Mouse (Mus musculus) megakaryocyte-erythroid progenitor cell, adult 5-6 weeks (primary cell): ENCODE results near the gene Amotl2. TPM values are rescaled to one million over a fixed set of nuclear protein-coding genes. Genes with fewer than 3 reads are reported as not detected.
"Not testable (repeated sequence)": the region's sequence is repeated elsewhere in the genome, so short reads cannot be mapped to it uniquely, and the experiment has no call there.

Source experiments
- ATAC-seq: replicated peaks from 2 replicates; pipeline ENCODE4 v1.8.0; 2016; ENCODE audit warnings: mild to moderate bottlenecking, inconsistent platforms; ENCODE audit not compliant: severe bottlenecking, poor library complexity, low FRiP score, low TSS enrichment
- total RNA-seq, 2 experiments: library from RNA; stranded (forward) in 1 of 2; stranded (reverse) in 1 of 2; fragments of 200-1000, 215-1000 nt in 1 of 2; fragments of >200 nt in 1 of 2; fragmentation: Nextera tagmentation in 1 of 2; gene quantifications; 2 replicates each; pipeline ENCODE4 v1.2.3; 2014 to 2017

Gene Amotl2
- total RNA-seq, 2 experiments from 2014 or later = not detected

- no peak for ATAC-seq
These were observed 47.0 kb downstream of the Amotl2 start for GRCm38 (mm10) chr9:102763520-102763919.

DNA sequence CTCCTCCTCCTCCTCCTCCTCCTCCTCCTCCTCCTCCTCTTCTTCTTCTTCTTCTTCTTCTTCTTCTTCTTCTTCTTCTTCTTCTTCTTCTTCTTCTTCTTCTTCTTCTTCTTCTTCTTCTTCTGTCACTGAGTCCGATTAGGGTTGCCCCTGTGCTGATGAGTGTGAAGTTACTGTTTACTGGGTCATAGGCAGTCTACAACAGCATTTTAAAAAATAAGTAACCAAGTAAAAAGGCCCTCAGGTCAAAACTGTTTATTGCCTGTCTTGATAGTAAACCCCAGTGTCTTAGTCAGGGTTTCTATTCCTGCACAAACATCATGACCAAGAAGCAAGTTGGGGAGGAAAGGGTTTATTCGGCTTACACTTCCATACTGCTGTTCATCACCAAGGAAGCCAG is 48.1 kb downstream of the Amotl2 start:
- ATAC-seq = not testable (repeated sequence)

DNA sequence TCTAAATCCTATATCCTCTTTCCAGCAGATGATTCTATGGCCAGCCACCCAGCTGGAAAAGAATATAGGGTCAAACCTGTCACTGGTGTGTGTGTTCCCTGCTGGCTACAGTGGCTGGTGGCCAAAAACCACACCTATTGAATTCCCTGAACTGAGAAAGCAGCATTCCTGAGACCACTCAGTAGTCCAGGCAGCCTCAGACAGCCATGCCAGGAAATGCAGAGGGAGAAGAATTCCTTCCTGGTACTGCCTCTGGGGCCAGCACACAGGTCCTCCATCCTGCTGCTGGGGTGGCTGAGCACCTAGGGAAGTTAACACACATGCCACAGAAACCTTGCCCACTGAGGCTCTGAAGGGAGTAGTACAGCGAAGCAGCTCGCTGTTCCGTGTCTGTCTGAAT is 50.3 kb downstream of the Amotl2 start:
- ATAC-seq = no peak

- ATAC-seq = no peak
These were observed 52.8 kb downstream of the Amotl2 start for GRCm38 (mm10) chr9:102769257-102769656.

GRCm38 (mm10) chr9:102770190-102770589 is 53.7 kb downstream of the Amotl2 start:
- ATAC-seq = no peak

GRCm38 (mm10) chr9:102771308-102771895 is 54.9 kb downstream of the Amotl2 start:
- no peak for ATAC-seq

DNA sequence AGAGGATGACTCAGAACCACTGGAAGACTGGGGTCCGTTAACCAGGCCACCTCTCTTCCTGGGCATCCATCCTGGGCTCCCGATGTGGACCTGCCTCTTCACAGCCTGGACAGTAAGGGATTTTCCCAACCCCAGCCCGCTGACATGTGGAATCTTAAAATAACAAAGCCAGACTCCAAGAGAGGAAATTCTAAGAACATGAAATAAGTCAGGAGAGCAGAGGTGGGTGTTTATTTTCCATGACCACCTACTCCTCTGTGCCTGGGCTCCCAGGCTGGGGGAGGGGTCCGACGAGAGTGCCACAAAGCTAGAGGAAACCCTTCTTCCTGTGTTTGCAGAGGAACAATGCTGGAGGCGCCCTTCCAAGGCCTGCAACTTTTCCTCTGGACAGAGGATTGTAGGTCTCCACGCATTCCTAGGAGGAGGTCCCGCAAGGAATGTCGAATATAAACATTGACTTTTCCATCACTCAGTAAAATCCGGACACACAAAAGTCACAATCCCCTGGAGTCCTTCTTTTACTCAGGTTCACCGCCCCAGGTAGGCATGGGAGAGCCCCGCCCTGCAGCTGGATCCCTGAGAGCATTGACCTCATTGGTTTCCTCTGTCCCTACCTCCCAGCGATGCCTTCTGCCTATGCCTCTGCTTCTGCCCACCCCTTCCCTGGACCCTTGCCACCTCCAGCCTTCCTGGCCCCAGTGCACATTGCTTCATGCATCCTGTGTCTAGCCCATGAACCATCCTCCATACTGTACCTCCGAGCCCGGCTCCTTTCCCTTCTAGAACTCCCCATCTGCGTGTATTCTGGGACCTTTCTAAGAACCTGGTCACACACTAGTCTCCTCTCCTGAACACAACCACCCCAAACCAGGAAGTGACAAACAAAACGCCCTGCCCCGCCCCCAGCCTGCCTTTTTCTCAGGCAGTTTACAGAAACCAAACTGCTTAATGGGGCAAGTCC is 61.4 kb downstream of the Amotl2 start:
- ATAC-seq = no peak

DNA sequence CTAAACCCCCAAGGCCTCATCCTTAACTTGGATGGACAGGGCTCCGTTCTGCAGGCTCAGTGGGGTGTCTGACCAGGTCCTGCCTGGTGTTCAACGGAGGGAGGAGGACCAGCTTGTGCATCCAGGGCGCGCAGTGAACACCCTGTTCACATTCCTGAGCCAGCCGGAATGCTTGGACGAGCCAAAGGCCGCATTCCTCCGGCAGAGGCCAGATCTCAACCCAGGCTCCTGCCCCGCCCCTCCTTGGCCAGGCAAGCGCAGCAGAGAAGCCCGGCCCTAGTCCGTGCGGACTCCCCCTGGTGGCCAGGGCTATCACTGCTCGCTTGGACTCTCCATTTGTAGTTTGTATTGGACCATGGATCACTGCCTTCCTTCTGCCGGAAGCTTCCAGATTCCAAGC is 63.0 kb downstream of the Amotl2 start:
- peak; percentile 91 for ATAC-seq

Other genes starting within 250 kb of the Amotl2 start
- gene Ky, start 210.9 kb upstream of the Amotl2 start, total RNA-seq (2014; fragmentation: Nextera tagmentation) = not detected in 2 replicates
- not detected in 2 replicates for gene Ky, start 210.9 kb upstream of the Amotl2 start, total RNA-seq (2017)
- gene Anapc13, start 90.4 kb upstream of the Amotl2 start, total RNA-seq (2014; fragmentation: Nextera tagmentation) = 132 and 143 TPM in 2 replicates
- 106 and 202 TPM in 2 replicates for gene Anapc13, start 90.4 kb upstream of the Amotl2 start, total RNA-seq (2017)
- gene Cep63, start 90.1 kb upstream of the Amotl2 start, total RNA-seq (2014; fragmentation: Nextera tagmentation) = 38.6 and 40.1 TPM in 2 replicates
- gene Cep63, start 90.1 kb upstream of the Amotl2 start, total RNA-seq (2017) = 52.7 and 63.8 TPM in 2 replicates
- 17.0 and 17.5 TPM in 2 replicates for gene Ryk, start 118.2 kb downstream of the Amotl2 start, total RNA-seq (2014; fragmentation: Nextera tagmentation)
- gene Ryk, start 118.2 kb downstream of the Amotl2 start, total RNA-seq (2017) = 13.8 and 23.8 TPM in 2 replicates